Mouse (Mus musculus): ENCODE measurements at regions not wholly inside any gene's neighbourhood (a gene's known extent, or its start where the extent isn't known, plus 50 kb on each side); places are given as distances from the start of the nearest gene placed in this dataset.

DNA sequence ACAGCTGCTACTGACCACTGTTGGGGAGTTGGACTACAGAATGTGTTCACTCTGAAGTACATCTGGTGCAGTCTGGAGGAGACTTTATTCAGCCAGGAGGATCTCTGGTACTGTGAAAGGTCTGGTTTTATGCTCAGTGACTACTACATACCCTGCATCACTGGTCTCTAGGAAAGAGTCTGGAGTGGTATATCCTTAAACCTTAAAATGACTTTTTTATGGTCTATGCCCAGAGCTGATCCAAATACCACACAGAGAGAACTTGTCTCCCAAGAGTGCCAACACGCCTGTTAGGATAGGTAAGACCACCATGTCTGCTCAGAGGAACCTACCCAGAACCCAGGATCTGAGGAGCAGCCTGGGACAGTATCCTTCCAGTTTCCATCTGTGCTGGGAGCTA, 184.1 kb upstream of the Epha3 start:
- TF ChIP-seq IRF4 (IDR thresholded peaks at IDR 0.05; ENCODE audit: low read depth, low read length) = no peak
- no peak for TF ChIP-seq UBTF (IDR thresholded peaks at IDR 0.05; ENCODE audit: low read depth, low read length)
- TF ChIP-seq NRF1 (IDR thresholded peaks at IDR 0.05; ENCODE audit: low read depth, low read length) = no peak
- no peak for TF ChIP-seq GABPA (IDR thresholded peaks at IDR 0.05; ENCODE audit: insufficient replicate concordance, low read depth, low read length)
- TF ChIP-seq POLR2AphosphoS2 (IDR thresholded peaks at IDR 0.05; ENCODE audit: low read depth, low read length) = no peak
- TF ChIP-seq HCFC1 (IDR thresholded peaks at IDR 0.05; ENCODE audit: low read depth, low read length) = no peak
- TF ChIP-seq PAX5 (IDR thresholded peaks at IDR 0.05; ENCODE audit: low read length) = no peak
- no peak for TF ChIP-seq MEF2A (IDR thresholded peaks at IDR 0.05; ENCODE audit: borderline replicate concordance, low read depth, low read length)
- no peak for TF ChIP-seq BHLHE40 (IDR thresholded peaks at IDR 0.05; ENCODE audit: low read depth, low read length)
- no peak for TF ChIP-seq TBP (conservative IDR thresholded peaks at IDR 0.05; ENCODE audit: low read depth, low read length)
- no peak for TF ChIP-seq ZMIZ1 (IDR thresholded peaks at IDR 0.05; ENCODE audit: low read depth, low read length)
- no peak for TF ChIP-seq E2F4 (IDR thresholded peaks at IDR 0.05; ENCODE audit: insufficient replicate concordance, low read depth, low read length)
- TF ChIP-seq MAX (IDR thresholded peaks at IDR 0.05; ENCODE audit: low read length) = no peak
- TF ChIP-seq EP300 (IDR thresholded peaks at IDR 0.05; ENCODE audit: low read length) = no peak
- TF ChIP-seq ETS1 (conservative IDR thresholded peaks at IDR 0.05; ENCODE audit: low read depth, low read length) = no peak
- no peak for TF ChIP-seq NELFE (IDR thresholded peaks at IDR 0.05; ENCODE audit: low read depth, low read length)
- no peak for TF ChIP-seq RCOR1 (conservative IDR thresholded peaks at IDR 0.05; ENCODE audit: low read depth, low read length)
- TF ChIP-seq USF1 (IDR thresholded peaks at IDR 0.05; ENCODE audit: low read depth, low read length) = no peak
- no peak for TF ChIP-seq CHD2 (IDR thresholded peaks at IDR 0.05; ENCODE audit: low read length)
- TF ChIP-seq MYC (IDR thresholded peaks at IDR 0.05; ENCODE audit: low read depth, low read length) = no peak
- dilution Hi-C loops (cut with MboI; ENCODE audit: extremely low pct_ligation_motif_present, extremely low pct_unique_long_range_greater_than_20kb, low sequenced_read_pairs) = no loop called here
- Histone ChIP-seq H3K27me3 (replicated peaks) (no peaks in the 10 kb centered on the region), H3K27ac (ENCODE audit: insufficient read depth, low read depth) (no peak overlapping the region), H3K9ac (ENCODE audit: insufficient read depth, low read depth) (no peak overlapping the region), H3K9me3 (replicated peaks; ENCODE audit: low read length) (peaks cover 36% of the 10 kb centered on the region), H3K4me2 (ENCODE audit: insufficient read depth, low read depth, poor library complexity, severe bottlenecking) (no peak overlapping the region), H3K79me2 (replicated peaks; ENCODE audit: control insufficient read depth, extremely low read depth, insufficient read depth, poor library complexity, severe bottlenecking) (no peaks in the 10 kb centered on the region), H3K36me3 (replicated peaks in 1 of 2; ENCODE audit: control insufficient read depth in 1 of 2, insufficient read depth in 1 of 2, low read length in 1 of 2) (no peaks in the 10 kb centered on the region), H3K4me3 (replicated peaks in 1 of 3; ENCODE audit: low read depth in 2 of 3, low read length in 2 of 3, poor library complexity in 1 of 3) (no peak overlapping the region), H3K4me1 (ENCODE audit: control insufficient read depth in 1 of 2, insufficient read depth in 2 of 2) (no peaks in the 10 kb centered on the region)
- in situ Hi-C loops (cut with MboI; ENCODE audit: low pct_ligation_motif_present, low pct_unique_long_range_greater_than_20kb, low sequenced_read_pairs) = no loop called here
- DNase-seq (ENCODE audit: extremely low read depth) = no peak

DNA sequence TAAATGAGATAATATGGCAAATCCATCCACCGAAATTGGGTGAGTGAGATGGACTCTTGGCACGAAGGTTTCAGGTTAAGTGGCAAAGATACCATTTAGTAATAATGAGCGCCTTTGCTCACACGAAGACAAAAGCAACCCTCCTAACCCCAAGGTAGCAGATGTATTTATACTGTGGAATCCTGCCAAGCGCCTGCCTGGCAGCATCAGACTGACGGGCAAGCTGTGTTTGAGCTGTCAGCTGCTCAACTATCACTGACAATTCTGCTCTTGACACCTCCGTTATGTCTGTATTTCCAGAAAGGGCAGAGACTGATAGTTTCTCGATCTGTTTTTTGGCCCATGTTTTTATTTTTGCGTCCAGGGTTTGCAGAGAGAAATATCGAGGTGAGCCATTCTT, 169.1 kb upstream of the Epha3 start:
- H3K9ac ChIP-seq (ENCODE audit: insufficient read depth, low read depth) = no peak overlapping the region
- no peak overlapping the region for H3K27ac ChIP-seq (ENCODE audit: insufficient read depth, low read depth)
- no peak overlapping the region for H3K4me2 ChIP-seq (ENCODE audit: insufficient read depth, low read depth, poor library complexity, severe bottlenecking)
- TF ChIP-seq MEF2A (IDR thresholded peaks at IDR 0.05; ENCODE audit: borderline replicate concordance, low read depth, low read length) = no peak
- TF ChIP-seq GABPA (IDR thresholded peaks at IDR 0.05; ENCODE audit: insufficient replicate concordance, low read depth, low read length) = no peak
- TF ChIP-seq ELF1 (IDR thresholded peaks at IDR 0.05; ENCODE audit: low read depth, low read length) = no peak
- no peak for TF ChIP-seq HCFC1 (IDR thresholded peaks at IDR 0.05; ENCODE audit: low read depth, low read length)
- no peak for TF ChIP-seq NRF1 (IDR thresholded peaks at IDR 0.05; ENCODE audit: low read depth, low read length)
- TF ChIP-seq ETS1 (conservative IDR thresholded peaks at IDR 0.05; ENCODE audit: low read depth, low read length) = no peak
- TF ChIP-seq TBP (conservative IDR thresholded peaks at IDR 0.05; ENCODE audit: low read depth, low read length) = no peak
- TF ChIP-seq MXI1 (IDR thresholded peaks at IDR 0.05; ENCODE audit: low read depth, low read length) = no peak
- TF ChIP-seq EP300 (IDR thresholded peaks at IDR 0.05; ENCODE audit: low read length) = no peak
- no peak for TF ChIP-seq RCOR1 (conservative IDR thresholded peaks at IDR 0.05; ENCODE audit: low read depth, low read length)
- H3K9me3 ChIP-seq (replicated peaks; ENCODE audit: low read length) = peaks cover 43% of the 10 kb centered on the region
- in situ Hi-C loops (cut with MboI; ENCODE audit: low pct_ligation_motif_present, low pct_unique_long_range_greater_than_20kb, low sequenced_read_pairs) (no loop called here), dilution Hi-C loops (cut with MboI; ENCODE audit: extremely low pct_ligation_motif_present, extremely low pct_unique_long_range_greater_than_20kb, low sequenced_read_pairs) (no loop called here)
- H3K79me2 ChIP-seq (replicated peaks; ENCODE audit: control insufficient read depth, extremely low read depth, insufficient read depth, poor library complexity, severe bottlenecking) = no peaks in the 10 kb centered on the region
- no peaks in the 10 kb centered on the region for H3K36me3 ChIP-seq (replicated peaks in 1 of 2; ENCODE audit: control insufficient read depth in 1 of 2, insufficient read depth in 1 of 2, low read length in 1 of 2)
- no peaks in the 10 kb centered on the region for H3K4me1 ChIP-seq (ENCODE audit: control insufficient read depth in 1 of 2, insufficient read depth in 2 of 2)
- H3K27me3 ChIP-seq (replicated peaks) = no peaks in the 10 kb centered on the region
- DNase-seq (ENCODE audit: extremely low read depth) = no peak
- no peak overlapping the region for H3K4me3 ChIP-seq (replicated peaks in 1 of 3; ENCODE audit: low read depth in 2 of 3, low read length in 2 of 3, poor library complexity in 1 of 3)
